Mouse (Mus musculus) urinary bladder, postnatal 36 days (tissue): ENCODE data around the gene Armc9.

Experiments used
- DNase-seq, 2 experiments: peaks; one replicate each; pipeline ENCODE4 v3.0.0; 2022; ENCODE audit warnings: low spot score in 2 of 2, mixed read lengths in 1 of 2

The Armc9 gene

GRCm38 (mm10) chr1:86225195-86225594 is 70.6 kb downstream of the Armc9 start:
- no peak for DNase-seq

DNA sequence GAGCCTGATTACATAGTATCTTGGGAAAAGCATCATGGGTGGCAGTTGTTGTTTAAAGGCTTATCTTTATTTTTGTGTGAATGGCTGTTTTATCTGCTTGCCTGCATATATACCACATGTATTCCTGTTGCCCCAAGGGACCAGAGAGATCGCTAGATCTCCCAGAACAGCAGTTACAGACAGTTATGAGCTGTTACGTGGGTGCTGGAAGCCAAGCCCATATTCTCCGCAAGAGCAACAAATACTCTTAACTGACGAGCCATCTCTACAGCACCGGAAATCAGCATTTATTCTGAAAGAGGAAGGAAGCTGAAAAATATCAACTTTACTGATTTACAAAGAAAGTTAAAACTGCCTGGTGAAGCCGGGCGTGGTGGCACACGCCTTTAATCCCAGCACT is 74.1 kb downstream of the Armc9 start:
- no peak for DNase-seq

- no peak for DNase-seq
Observed at GRCm38 (mm10) chr1:86229184-86229829, 74.7 kb downstream of the Armc9 start.

DNA sequence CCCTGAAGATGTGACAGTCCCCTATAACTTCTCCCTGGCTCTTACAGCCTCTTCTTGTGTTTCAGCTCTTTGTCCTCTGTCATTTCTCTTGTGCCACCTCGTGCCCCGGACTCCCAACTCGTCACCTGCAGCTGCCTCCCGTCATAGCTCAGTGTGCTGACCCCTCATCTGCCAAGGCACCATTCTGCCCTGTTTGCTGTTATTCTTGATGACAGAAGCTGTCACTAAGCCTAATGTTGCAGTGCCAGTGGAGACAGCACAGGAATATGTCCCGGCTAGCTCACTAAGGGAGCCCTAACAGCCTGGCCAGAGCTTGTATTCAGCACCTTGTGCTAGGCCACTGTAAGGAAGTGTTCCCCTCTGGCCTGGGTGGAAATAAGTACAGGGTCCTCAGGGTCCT is 78.1 kb downstream of the Armc9 start:
- no peak for DNase-seq

DNA sequence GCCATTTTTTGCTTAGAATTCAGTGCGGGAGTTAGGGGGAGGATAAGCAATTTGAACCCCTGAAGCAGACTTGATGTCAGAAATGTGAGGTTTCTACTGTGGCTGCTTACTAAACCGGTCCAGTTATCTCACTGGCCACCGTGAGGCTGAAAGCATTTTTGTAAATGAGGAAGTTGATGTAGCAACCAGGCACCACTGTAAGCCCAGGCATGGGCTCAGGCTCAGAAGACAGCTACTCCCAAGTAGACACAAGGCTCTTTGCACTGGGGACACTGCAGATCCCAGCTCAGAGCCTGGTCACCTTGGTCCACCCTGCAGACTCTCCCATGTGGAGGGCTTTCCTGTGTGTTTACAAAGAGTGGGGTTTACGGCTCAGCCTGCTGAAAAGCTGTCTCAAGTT is 79.2 kb downstream of the Armc9 start:
- no peak for DNase-seq

DNA sequence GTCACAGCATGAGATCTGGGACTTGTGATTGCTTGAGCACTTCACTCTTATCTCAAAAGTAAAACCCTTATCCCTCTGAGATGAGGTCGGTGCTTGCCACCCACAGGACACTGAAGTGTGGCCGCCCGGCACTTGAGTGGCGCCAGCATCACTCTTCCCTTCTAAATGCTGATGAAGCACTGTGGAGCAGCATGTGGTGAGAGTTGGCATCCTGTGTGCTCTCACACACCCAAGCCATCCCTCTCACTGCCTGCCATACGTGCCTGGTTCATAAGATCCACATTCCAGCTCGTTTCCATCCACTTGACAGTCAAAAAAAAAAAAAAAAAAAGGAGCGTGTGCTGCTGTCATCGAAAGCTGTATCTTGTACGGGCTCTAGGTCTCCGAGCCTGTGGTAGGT is 80.5 kb downstream of the Armc9 start:
- no peak for DNase-seq

GRCm38 (mm10) chr1:86236442-86236841 is 81.9 kb downstream of the Armc9 start:
- DNase-seq = no peak

GRCm38 (mm10) chr1:86239010-86239409 is 84.4 kb downstream of the Armc9 start:
- no peak for DNase-seq

DNA sequence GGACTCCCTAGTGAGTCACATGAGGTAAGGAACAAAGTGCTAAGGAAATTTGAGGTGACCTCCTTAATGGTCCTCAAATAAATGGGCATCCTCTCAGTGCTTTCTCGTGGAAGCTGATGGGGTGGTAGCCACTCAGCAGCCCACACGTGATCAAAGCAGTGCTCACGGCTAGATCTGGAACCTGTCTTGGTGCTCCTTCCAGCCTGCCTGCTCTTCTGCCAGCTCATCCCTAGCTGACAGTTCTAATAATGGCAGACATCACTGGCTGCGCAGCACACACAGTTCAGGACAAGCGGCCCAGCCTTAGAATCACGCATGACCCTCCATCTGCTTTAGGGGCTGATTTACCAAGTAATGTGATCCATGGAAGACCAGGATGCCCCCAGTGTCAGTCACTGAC is 85.3 kb downstream of the Armc9 start:
- no peak for DNase-seq

DNA sequence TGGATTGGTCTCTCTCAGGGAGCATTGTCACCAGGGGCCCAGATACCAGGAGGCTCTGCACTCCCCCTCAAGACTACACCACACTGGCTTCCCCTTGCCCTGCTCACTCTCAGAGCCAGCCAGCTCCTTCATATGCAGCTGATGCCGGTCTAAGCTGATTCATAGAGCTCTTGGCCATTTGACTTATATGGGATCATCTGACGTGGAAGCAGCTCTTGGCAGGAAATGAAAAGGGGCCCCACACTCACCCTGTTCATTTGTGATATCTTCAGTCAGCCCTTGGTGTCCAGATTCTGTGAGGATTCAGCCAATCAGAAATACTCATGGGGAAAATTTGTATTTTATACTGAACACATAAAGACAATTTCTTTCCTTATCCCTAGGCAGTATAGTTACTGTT is 86.4 kb downstream of the Armc9 start:
- DNase-seq = no peak

- DNase-seq = no peak
Observed at GRCm38 (mm10) chr1:86243490-86243889, 88.9 kb downstream of the Armc9 start.

GRCm38 (mm10) chr1:86245301-86246085 is 90.9 kb downstream of the Armc9 start:
- DNase-seq = no peak

DNA sequence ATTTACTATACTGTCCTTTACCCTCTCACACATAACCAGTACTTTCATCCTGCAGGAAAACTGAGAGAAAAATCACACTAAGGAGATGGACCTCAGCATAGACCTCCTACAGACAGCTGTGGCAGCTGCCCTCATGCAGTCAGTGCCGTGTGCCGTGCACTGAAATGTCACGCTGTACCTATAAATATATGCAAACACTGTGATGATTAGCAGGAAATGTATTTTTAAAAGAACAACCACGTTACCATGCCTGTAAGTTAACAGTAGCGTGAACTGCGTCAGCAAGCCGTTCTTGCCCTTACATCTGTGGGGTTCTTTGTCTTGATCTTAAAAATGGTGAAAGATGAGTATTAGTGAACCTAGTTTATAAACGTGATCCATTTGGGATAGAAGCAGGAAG is 98.8 kb downstream of the Armc9 start:
- no peak for DNase-seq

GRCm38 (mm10) chr1:86256311-86256710 is 101.7 kb downstream of the Armc9 start:
- no peak for DNase-seq

GRCm38 (mm10) chr1:86257228-86257627 is 102.6 kb downstream of the Armc9 start:
- no peak for DNase-seq

DNA sequence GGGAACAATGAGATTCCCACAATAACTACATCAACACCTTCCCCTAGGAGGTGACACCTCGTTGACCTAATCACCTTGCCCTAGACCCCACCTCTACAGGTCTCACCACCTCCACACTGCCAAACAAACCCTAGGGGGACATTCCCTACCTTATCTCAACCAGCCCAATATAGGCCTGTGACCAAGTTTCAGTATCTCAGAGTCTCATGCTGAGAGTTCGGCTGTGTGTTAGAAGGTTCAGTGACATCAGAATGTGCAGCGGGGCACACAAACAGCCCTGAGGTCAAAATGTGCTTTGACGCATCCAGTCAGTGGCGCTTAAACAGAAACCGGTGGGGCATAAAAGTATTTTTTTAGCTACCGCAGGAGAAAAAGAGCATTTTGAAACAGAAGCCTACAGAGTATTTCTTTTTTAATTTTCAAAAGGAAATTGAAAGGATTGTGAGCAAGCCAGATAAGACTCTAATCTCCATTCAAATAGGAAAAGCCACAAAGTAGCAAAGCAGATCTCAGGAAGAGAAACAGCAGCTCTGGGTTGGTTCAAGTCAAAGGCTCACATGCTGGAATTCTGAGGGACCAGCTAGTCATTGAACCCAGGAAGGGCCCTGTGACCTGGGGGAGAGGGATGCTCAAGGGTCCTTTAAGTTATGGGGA is 103.7 kb downstream of the Armc9 start:
- DNase-seq = no peak

- no peak for DNase-seq
Observed at GRCm38 (mm10) chr1:86263564-86264339, 109.2 kb downstream of the Armc9 start.

DNA sequence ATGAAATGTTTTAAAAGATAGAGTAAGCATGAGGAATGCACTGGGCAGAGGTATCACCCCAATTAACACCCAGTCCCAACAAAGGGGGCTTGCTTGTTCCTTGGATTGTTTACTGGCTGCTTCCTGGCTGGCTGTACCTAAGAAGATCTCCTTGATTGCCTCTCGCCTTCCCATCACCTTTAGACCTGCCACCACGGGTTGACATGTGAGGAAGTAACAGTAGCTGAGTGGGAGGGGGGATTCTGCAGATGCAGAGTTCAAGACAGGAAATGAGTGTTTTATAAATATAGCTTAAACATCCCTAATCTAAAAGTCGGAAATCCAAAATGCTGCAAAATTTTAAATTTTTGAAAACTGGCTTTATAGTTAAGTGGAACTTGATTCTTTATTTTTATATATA is 110.5 kb downstream of the Armc9 start:
- no peak for DNase-seq

DNA sequence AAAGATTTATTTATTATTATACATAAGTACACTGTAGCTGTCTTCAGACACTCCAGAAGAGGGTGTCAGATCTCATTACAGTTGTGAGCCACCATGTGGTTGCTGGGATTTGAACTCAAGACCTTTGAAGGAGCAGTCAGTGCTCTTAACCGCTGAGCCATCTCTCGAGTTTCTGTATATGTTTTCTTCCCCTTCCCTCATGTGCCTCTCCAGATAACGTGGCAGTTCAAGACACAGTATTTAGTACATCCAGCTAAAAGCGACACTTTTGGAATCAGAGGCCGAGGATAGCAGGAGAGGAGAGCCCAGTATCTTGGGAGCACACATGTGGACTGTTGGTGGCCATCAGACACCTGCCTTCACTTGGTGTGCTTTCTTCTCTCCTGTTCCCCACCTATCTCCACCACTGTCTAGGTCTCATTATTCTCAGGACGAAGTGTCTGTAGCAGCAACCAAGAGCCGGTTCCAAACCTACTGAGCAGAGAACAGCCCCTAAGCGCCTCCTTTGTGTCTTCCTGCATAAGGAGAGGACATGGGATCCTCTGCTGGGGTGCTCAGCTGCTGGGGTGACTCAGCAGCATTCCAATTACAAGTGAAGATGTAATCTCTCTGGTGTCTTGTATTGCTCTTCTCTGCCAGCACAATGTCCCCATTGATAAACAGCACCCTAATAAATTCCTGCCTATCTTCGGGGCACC is 114.1 kb downstream of the Armc9 start:
- DNase-seq = no peak

DNA sequence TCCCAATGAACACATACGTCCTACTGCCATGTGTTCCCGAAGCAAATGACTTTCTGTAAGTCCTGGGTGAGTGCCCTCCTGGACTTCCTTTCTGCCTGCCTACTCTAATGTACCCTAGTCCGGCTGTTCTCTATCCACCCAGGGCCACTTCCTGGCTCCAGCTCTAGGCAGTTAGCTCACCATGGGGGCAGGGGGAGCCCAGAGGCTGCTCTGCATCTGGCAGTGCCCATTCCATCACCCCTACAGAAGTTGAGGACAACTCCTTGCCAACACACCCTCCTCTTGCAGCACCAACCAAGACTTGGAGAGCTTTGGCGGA is 114.6 kb downstream of the Armc9 start:
- DNase-seq = no peak

DNA sequence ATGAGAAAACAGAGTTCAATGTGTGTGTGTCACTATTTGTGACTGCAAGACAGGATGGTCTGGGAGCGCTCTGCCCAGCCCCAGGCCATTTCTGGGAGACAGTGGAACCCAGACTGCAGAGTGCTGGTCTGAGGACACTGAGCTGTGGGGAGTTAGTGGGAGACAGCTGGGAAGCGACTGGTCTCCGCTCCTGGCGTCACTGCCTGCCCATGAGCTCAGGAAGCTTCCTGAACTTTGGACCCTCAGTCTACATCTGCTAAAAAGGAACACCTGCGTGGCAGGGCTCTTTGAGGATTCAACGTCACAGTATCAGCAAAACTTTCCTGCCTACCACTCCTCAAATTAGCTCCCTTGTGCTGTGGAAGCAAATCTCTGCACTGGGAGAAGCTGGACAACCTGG is 117.1 kb downstream of the Armc9 start:
- no peak for DNase-seq

GRCm38 (mm10) chr1:86277055-86277454 is 122.5 kb downstream of the Armc9 start:
- DNase-seq = peak in 1 of 2 experiments; percentile 20
